Mouse (Mus musculus): ENCODE data around the gene Mfsd12. TPM values are rescaled to one million over a fixed set of nuclear protein-coding genes. Genes with fewer than 3 reads are reported as not detected.

Mfsd12 gene
- 14.5 and 14.7 TPM in 2 replicates for polyA plus RNA-seq (2015; fragmentation: Nextera tagmentation; extraction: Ambion mirVana)

DNA sequence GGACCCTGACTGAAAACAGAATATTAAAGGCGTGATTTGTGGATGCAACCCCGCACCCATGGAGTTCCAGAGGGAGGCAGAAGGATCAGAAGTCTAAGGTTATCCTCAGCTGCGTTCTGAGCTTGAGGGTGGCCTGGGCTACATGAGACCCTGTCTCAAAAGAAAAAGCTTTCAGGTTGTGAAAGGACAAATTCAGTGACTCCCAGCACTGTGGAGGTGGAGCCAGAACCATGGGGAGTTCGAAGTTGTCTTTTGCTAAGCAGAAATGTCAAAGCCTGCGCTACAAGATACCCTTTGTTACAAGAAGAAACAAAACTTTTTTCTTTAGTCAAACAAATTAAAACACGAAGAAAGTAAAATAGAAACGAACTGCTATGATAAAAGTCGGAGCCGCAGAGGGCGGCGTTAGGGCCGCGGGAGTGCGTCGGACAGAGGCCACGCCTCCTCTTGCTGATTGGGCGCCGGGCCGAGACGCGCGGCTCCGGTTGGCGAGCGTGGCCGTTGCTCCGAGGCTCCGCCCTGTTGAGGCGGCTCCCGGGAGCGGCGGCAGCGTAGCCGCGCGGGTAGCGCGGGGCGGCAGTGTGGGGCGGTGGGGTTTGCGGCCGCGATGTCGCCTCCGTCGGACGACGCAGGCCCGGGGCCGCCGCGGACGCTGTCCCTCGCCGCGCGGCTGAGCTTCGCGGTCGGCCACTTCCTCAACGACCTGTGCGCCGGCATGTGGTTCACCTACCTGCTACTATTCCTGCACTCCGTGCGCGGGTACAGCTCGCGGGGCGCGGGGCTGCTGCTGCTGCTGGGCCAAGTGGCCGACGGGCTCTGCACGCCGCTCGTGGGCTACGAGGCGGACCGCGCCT is at the start of gene Mfsd12:
TSS of gene Mfsd12 (plus strand) at position 501 of the 854 bp plus-strand sequence.

GRCm38 (mm10) chr10:81320550-81321347 is 36.5 kb upstream of the Mfsd12 start, which contains the start of gene Cactin:
Cactin (plus strand) TSS chr10:81321103.

GRCm38 (mm10) chr10:81328386-81328785 is 28.9 kb upstream of the Mfsd12 start, which contains the start of gene Tbxa2r:
Tbxa2r (plus strand) TSS chr10:81328731.

GRCm38 (mm10) chr10:81342686-81343505 is 14.4 kb upstream of the Mfsd12 start, which contains the start of gene Gipc3:
Gipc3 (minus strand) TSS chr10:81343266.

DNA sequence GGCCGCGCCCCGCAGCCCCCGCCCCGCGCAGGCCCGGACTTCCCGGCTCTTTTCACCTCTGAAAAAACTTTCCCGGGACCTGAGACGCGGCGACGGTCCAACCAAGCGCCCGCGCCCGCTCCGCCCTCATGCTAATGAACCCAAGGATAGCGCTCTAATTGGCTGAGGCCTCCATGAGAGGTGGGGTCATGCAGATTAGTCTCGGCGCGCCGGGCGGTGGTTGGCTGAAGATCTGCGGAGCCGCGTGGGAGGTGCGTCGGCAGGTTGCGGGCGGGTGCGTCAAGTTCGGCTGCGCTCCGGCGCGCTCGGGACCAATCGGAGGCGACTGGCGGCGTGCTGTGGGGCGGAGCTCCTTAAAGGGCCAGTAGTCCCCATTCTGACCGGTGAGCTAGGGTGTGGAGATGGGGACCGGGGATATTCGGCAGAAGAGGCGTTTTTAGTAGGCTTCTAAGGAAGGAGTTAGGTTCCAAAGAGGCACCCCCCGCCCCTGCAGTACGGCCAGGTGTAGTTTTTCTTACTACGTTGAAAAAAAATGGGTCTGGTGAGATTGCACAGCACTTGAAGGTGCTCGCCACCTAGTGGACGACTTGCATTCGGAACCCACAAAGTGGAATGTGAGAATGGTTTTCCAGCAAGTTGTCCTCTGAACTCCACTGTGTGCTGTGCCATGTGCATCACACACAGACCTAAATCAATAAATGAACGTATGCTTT is 6.8 kb upstream of the Mfsd12 start, which contains the start of gene Hmg20b:
TSS of gene Hmg20b (minus strand) at position 130 of the 713 bp plus-strand sequence.

DNA sequence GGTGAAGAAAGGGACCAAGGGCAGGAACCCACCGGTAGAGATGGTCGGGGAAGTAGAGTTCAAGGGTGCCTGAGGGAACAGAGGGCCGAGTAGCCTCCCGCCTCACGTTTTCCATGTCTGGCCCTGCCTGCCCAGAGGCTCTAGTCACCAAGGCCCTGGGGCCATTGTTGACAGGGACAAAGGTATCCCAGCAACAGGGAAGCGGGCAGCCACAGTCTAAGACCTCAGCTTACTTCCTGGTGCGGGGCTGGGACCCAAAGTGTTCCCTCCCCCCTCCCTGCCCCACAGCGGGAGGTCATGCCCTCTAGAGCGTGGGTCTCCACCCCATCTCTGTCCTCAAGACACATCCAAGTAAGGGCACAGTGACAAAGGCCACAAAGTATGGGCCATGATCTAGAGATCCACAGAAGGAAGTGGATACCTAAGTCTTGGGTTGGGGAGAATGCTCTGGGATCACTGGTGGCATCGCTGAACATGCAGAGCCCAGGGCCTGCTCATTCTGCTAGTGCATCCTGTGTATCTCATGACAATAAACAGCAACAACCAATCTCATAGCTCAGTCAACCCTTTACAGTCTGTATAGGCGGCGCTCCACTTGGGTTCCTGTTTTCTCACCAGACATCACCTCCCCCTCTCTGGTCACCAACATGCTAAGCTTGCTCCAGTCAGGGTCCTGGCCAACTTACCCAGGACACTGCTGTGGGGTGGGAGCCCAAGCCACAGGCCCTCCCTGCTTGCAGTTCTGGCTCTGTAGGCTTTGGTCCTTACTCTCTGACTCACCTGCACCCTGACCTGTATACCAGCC is 8.6 kb downstream of the Mfsd12 start, which contains the start of gene 4930404N11Rik:
TSS of gene 4930404N11Rik (minus strand) at position 145 of the 805 bp plus-strand sequence.

GRCm38 (mm10) chr10:81377793-81378552 is 20.7 kb downstream of the Mfsd12 start, which contains the start of gene Fzr1:
Fzr1 (minus strand) TSS chr10:81378516.

DNA sequence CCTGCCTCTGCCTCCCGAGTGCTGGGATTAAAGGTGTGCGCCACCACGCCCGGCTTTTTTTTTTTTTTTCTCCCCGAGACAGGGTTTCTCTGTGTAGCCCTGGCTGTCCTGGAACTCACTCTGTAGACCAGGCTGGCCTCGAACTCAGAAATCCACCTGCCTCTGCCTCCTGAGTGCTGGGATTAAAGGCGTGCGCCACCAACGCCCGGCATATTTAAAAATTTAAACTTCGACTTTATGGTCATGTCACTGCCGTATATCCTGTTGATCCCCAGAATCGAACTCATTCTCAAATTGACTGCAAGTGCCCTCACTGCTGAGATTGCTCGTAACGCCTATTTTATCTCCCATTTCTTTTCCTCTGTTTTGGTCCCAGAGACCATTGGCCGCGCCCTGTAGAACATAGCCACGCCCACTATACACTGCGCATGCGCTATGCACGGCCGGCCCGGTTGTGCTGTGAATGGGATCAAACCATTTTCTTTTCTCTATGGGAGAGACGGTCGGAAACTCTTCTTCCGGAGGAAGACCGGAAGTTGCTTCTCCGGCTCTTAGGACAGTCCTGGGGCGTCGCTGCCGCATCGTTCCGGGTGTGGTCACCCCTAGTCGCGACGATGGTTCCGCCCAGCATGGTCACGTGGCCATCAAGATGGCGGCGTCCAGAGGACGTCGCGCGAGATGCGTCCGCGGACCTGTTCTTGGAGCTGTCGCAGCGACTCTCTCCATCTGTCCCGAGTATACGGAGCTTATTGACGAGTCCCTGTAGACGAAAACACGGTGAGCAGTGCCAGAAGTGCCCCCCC is 26.7 kb downstream of the Mfsd12 start, which contains the start of the genes Dohh and Gm48551:
TSS of gene Dohh (plus strand) at position 627 of the 803 bp plus-strand sequence.
TSS of gene Gm48551 (plus strand) at position 665 of the 803 bp plus-strand sequence.

DNA sequence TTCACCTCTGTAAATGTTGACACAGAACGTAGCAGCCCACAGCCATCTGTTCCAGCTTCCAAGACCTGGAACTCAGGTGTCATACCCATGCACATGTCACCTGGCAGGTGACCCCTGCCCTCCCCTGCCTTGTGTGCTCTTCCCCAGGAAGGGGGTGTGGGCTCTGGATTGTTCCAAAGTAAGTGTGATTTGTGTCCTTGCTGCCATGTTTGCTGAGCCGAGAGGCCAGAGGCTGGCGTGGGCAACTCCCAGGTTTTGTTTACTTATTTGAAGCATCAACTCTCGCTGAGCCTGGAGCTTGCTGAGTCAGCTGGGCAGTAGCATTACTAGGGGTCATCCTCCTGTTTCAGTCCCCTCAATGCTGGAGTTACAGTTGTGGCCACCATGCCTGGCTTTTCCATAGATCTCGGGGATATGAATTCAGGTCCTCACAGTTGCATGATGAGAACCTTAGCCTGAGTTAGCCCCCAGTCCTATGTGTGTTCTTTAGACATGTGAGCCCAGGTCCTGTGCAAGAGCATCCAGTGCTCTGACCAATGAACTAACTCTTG is 31.3 kb downstream of the Mfsd12 start, which contains the start of gene Gm48552:
TSS of gene Gm48552 (plus strand) at position 501 of the 551 bp plus-strand sequence.

GRCm38 (mm10) chr10:81392781-81393185 is 35.5 kb downstream of the Mfsd12 start, which contains the start of gene Smim24:
Smim24 (plus strand) TSS chr10:81393051.

Other genes with a start within 250 kb of the Mfsd12 start
- gene Zbtb7a, start 222.3 kb upstream of the Mfsd12 start, polyA plus RNA-seq (2015; fragmentation: Nextera tagmentation; extraction: Ambion mirVana): 59.5 and 59.9 TPM in 2 replicates
- 25.3 and 25.7 TPM in 2 replicates for gene Pias4, start 189.6 kb upstream of the Mfsd12 start, polyA plus RNA-seq (2015; fragmentation: Nextera tagmentation; extraction: Ambion mirVana)
- 454 and 484 TPM in 2 replicates for gene Eef2, start 180.9 kb upstream of the Mfsd12 start, polyA plus RNA-seq (2015; fragmentation: Nextera tagmentation; extraction: Ambion mirVana)
- 22.4 and 23.8 TPM in 2 replicates for gene Dapk3, start 174.5 kb upstream of the Mfsd12 start, polyA plus RNA-seq (2015; fragmentation: Nextera tagmentation; extraction: Ambion mirVana)
- not detected in 2 replicates for gene 4930442H23Rik, start 173.6 kb upstream of the Mfsd12 start, polyA plus RNA-seq (2015; fragmentation: Nextera tagmentation; extraction: Ambion mirVana)
- gene Nmrk2, start 155.4 kb upstream of the Mfsd12 start, polyA plus RNA-seq (2015; fragmentation: Nextera tagmentation; extraction: Ambion mirVana): not detected in 2 replicates
- not detected in 2 replicates for gene Atcay, start 126.7 kb upstream of the Mfsd12 start, polyA plus RNA-seq (2015; fragmentation: Nextera tagmentation; extraction: Ambion mirVana)
- gene Zfr2, start 124.3 kb upstream of the Mfsd12 start, polyA plus RNA-seq (2015; fragmentation: Nextera tagmentation; extraction: Ambion mirVana): 0.65 and 0.82 TPM in 2 replicates
- gene Matk, start 104.6 kb upstream of the Mfsd12 start, polyA plus RNA-seq (2015; fragmentation: Nextera tagmentation; extraction: Ambion mirVana): 4.1 and 6.0 TPM in 2 replicates
- 126 and 131 TPM in 2 replicates for gene Mrpl54, start 90.6 kb upstream of the Mfsd12 start, polyA plus RNA-seq (2015; fragmentation: Nextera tagmentation; extraction: Ambion mirVana)
- 17.8 and 19.1 TPM in 2 replicates for gene Apba3, start 90.5 kb upstream of the Mfsd12 start, polyA plus RNA-seq (2015; fragmentation: Nextera tagmentation; extraction: Ambion mirVana)
- gene Tjp3, start 65.9 kb upstream of the Mfsd12 start, polyA plus RNA-seq (2015; fragmentation: Nextera tagmentation; extraction: Ambion mirVana): 0.53 and 1.2 TPM in 2 replicates
- 15.4 and 20.0 TPM in 2 replicates for gene Pip5k1c, start 64.5 kb upstream of the Mfsd12 start, polyA plus RNA-seq (2015; fragmentation: Nextera tagmentation; extraction: Ambion mirVana)
- 27.4 and 29.3 TPM in 2 replicates for gene Cactin, start 36.4 kb upstream of the Mfsd12 start, polyA plus RNA-seq (2015; fragmentation: Nextera tagmentation; extraction: Ambion mirVana)
- gene Tbxa2r, start 28.8 kb upstream of the Mfsd12 start, polyA plus RNA-seq (2015; fragmentation: Nextera tagmentation; extraction: Ambion mirVana): 13.1 and 18.9 TPM in 2 replicates
- gene Gipc3, start 14.2 kb upstream of the Mfsd12 start, polyA plus RNA-seq (2015; fragmentation: Nextera tagmentation; extraction: Ambion mirVana): 0.05 and 0.08 TPM in 2 replicates
- 48.0 and 50.8 TPM in 2 replicates for gene Hmg20b, start 7.0 kb upstream of the Mfsd12 start, polyA plus RNA-seq (2015; fragmentation: Nextera tagmentation; extraction: Ambion mirVana)
- gene 4930404N11Rik, start 8.3 kb downstream of the Mfsd12 start, polyA plus RNA-seq (2015; fragmentation: Nextera tagmentation; extraction: Ambion mirVana): 2.2 and 2.5 TPM in 2 replicates
- 142 and 145 TPM in 2 replicates for gene Fzr1, start 21.0 kb downstream of the Mfsd12 start, polyA plus RNA-seq (2015; fragmentation: Nextera tagmentation; extraction: Ambion mirVana)
- gene Dohh, start 26.9 kb downstream of the Mfsd12 start, polyA plus RNA-seq (2015; fragmentation: Nextera tagmentation; extraction: Ambion mirVana): 71.6 and 73.6 TPM in 2 replicates
- gene Gm48551, start 27.0 kb downstream of the Mfsd12 start, polyA plus RNA-seq (2015; fragmentation: Nextera tagmentation; extraction: Ambion mirVana): 1.6 and 1.8 TPM in 2 replicates
- 0.59 TPM in 1 of 2 replicates, not detected in the other for gene Gm48552, start 31.5 kb downstream of the Mfsd12 start, polyA plus RNA-seq (2015; fragmentation: Nextera tagmentation; extraction: Ambion mirVana)
- gene Smim24, start 35.6 kb downstream of the Mfsd12 start, polyA plus RNA-seq (2015; fragmentation: Nextera tagmentation; extraction: Ambion mirVana): 2.9 and 3.5 TPM in 2 replicates
- gene Nfic, start 98.1 kb downstream of the Mfsd12 start, polyA plus RNA-seq (2015; fragmentation: Nextera tagmentation; extraction: Ambion mirVana): 23.4 and 30.6 TPM in 2 replicates
- 0.07 and 0.20 TPM in 2 replicates for gene Celf5, start 125.2 kb downstream of the Mfsd12 start, polyA plus RNA-seq (2015; fragmentation: Nextera tagmentation; extraction: Ambion mirVana)
- gene Ncln, start 138.9 kb downstream of the Mfsd12 start, polyA plus RNA-seq (2015; fragmentation: Nextera tagmentation; extraction: Ambion mirVana): 34.4 and 39.8 TPM in 2 replicates
- gene S1pr4, start 142.6 kb downstream of the Mfsd12 start, polyA plus RNA-seq (2015; fragmentation: Nextera tagmentation; extraction: Ambion mirVana): 16.0 and 23.3 TPM in 2 replicates
- 13.1 and 15.7 TPM in 2 replicates for gene Gna15, start 166.7 kb downstream of the Mfsd12 start, polyA plus RNA-seq (2015; fragmentation: Nextera tagmentation; extraction: Ambion mirVana)
- gene Gna11, start 187.7 kb downstream of the Mfsd12 start, polyA plus RNA-seq (2015; fragmentation: Nextera tagmentation; extraction: Ambion mirVana): 14.8 and 19.3 TPM in 2 replicates
- 209 and 247 TPM in 2 replicates for gene Aes, start 202.0 kb downstream of the Mfsd12 start, polyA plus RNA-seq (2015; fragmentation: Nextera tagmentation; extraction: Ambion mirVana)
- 20.3 and 29.4 TPM in 2 replicates for gene Tle2, start 217.1 kb downstream of the Mfsd12 start, polyA plus RNA-seq (2015; fragmentation: Nextera tagmentation; extraction: Ambion mirVana)
- gene Tle6, start 243.6 kb downstream of the Mfsd12 start, polyA plus RNA-seq (2015; fragmentation: Nextera tagmentation; extraction: Ambion mirVana): 5.4 and 7.7 TPM in 2 replicates
- 0.66 and 0.74 TPM in 2 replicates for gene BC025920, start 248.8 kb downstream of the Mfsd12 start, polyA plus RNA-seq (2015; fragmentation: Nextera tagmentation; extraction: Ambion mirVana)